Mouse (Mus musculus) T-helper 1 cell (primary cell): Measurements from ENCODE around the gene Ctsg.
"Not testable (repeated sequence)": the region's sequence is repeated elsewhere in the genome, so short reads cannot be mapped to it uniquely, and the experiment has no call there.

Source experiments
- in situ Hi-C: fragments of 300-600 bp; cut with MboI, MseI; formaldehyde crosslinking; loops from one replicate; pipeline ENCODE4 v1.15.1; 2025; ENCODE audit warnings: high pct_unique_total_duplicates

Gene Ctsg

GRCm38 (mm10) chr14:56102386-56102785 lies at the start of gene Ctsg:
Gene Ctsg, minus strand, starts transcription at chr14:56102574.
- in situ Hi-C loops, result no loop called here

- in situ Hi-C loops, result loop anchor here (10.0 kb wide), 1 partner anchor 1581 kb away; no protein-coding TSS in a partner anchor
These were observed 31.3 kb upstream of the Ctsg start for GRCm38 (mm10) chr14:56133675-56134074.

GRCm38 (mm10) chr14:56132508-56132907 lies 30.1 kb upstream of the Ctsg start, which contains the start of gene Gzmd:
Gene Gzmd, minus strand, starts transcription at chr14:56132608.
- in situ Hi-C loops, result loop anchor here (10.0 kb wide), 1 partner anchor 1582 kb away; no protein-coding TSS in a partner anchor

GRCm38 (mm10) chr14:56128341-56128740 lies 26.0 kb upstream of the Ctsg start:
- in situ Hi-C loops, result no loop called here

GRCm38 (mm10) chr14:56123516-56123915 lies 21.1 kb upstream of the Ctsg start:
- in situ Hi-C loops, result no loop called here

- in situ Hi-C loops, result no loop called here
These were observed 18.2 kb upstream of the Ctsg start, which contains the start of gene Gzme for GRCm38 (mm10) chr14:56120525-56120924. Gene Gzme, minus strand, starts transcription at chr14:56120625.

- in situ Hi-C loops, result not testable (repeated sequence)
These were observed 13.3 kb upstream of the Ctsg start for GRCm38 (mm10) chr14:56115531-56116310.

GRCm38 (mm10) chr14:56105447-56106180 lies 3.2 kb upstream of the Ctsg start:
- in situ Hi-C loops, result no loop called here

- in situ Hi-C loops, result no loop called here
These were observed 2.6 kb upstream of the Ctsg start for GRCm38 (mm10) chr14:56105016-56105415.

- in situ Hi-C loops, result no loop called here
These were observed 1.1 kb upstream of the Ctsg start for GRCm38 (mm10) chr14:56103452-56103851.

- in situ Hi-C loops, result no loop called here
These were observed 3.4 kb downstream of the Ctsg start for GRCm38 (mm10) chr14:56098940-56099339.

- in situ Hi-C loops, result no loop called here
These were observed 4.8 kb downstream of the Ctsg start for GRCm38 (mm10) chr14:56097597-56097996.

- in situ Hi-C loops, result no loop called here
These were observed 9.0 kb downstream of the Ctsg start for GRCm38 (mm10) chr14:56093353-56093752.

- in situ Hi-C loops, result no loop called here
These were observed 15.7 kb downstream of the Ctsg start for GRCm38 (mm10) chr14:56086711-56087110.

- in situ Hi-C loops, result no loop called here
These were observed 17.2 kb downstream of the Ctsg start, which contains the start of gene Mcpt8 for GRCm38 (mm10) chr14:56085167-56085566. Gene Mcpt8, minus strand, starts transcription at chr14:56085273.

- in situ Hi-C loops, result no loop called here
These were observed 20.4 kb downstream of the Ctsg start for GRCm38 (mm10) chr14:56082016-56082415.

GRCm38 (mm10) chr14:56062213-56062612 lies 40.2 kb downstream of the Ctsg start, which contains the start of gene Mcpt4:
Gene Mcpt4, minus strand, starts transcription at chr14:56062313.
- in situ Hi-C loops, result not testable (repeated sequence)

GRCm38 (mm10) chr14:56057722-56058121 lies 44.7 kb downstream of the Ctsg start:
- in situ Hi-C loops, result no loop called here

GRCm38 (mm10) chr14:56055408-56055807 lies 47.0 kb downstream of the Ctsg start:
- in situ Hi-C loops, result no loop called here
